Mouse (Mus musculus): Measurements from ENCODE around the gene Ephb4.

The Ephb4 gene

GRCm38 (mm10) chr5:137337190-137337589 lies 12.7 kb upstream of the Ephb4 start:
- DNase-seq = no peak

DNA sequence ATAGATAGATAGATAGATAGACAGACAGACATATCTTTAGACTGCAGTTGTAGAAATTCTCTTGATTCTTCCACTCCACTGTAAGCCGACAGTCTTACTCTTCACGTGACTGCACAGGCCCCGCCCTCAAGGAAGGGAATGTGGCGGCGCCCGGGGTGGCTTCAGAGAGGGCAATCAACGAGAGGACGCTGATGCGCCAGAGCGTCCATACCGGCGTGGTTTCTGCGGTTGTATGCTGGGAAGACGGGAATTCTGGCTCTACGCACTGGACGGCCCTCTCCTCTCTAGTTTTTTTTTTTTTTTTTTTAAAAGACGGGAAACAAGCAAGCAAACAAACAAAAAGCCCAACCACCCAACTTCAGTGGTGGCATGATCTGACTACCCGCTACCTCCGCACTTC lies 11.7 kb upstream of the Ephb4 start:
- DNase-seq = peak; percentile 89

DNA sequence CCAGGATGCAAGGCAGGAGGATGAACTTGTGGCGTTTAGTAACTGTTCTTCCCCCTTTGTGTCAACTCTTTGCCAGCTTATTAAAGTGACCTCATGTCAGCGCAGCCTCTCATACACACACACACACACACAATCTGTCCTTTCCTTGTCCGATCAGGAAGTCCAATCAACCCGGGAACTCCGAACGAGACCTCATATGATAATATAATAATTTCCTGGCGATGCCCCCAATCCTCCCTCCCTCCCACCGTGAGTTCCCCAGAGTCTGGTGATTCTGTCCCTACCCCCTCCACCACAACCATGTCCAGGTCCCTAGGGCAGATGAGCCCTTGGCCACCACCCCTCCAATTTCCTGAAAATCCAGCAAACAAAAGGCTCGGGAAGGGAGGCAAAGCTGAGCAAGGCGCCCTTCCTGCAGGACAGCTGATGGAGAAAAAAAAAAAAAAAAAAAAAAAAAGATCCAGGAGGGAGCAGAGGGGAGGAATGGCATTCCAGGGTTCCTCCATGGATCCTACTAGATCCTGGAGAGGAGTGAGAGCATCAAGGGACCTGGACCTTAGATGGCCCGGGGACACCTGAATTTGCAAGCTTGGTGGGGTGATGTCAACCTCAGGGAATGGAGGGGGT lies 11.1 kb upstream of the Ephb4 start:
- DNase-seq = no peak

GRCm38 (mm10) chr5:137339290-137339979 lies 10.5 kb upstream of the Ephb4 start:
- peak; percentile 30 for DNase-seq

DNA sequence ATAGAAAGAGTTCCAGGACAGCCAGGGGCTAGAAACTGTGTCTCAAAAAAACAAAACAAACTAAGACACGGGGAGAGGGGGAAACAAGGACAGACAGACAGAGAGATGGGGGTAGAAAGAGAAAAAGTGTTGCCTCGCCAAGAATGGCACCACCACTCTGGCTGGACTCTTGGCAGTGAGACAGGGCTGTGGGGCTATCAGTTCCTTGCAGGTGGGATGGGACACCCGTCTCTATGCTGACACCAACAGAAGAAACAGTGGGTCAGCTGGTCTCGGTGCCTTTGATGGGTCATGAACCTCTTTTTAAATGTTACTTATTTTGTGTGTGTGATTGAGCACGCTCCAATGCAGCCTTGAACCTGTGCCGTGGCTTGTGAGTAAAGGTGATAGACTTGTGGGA lies 9.7 kb upstream of the Ephb4 start:
- DNase-seq = no peak

DNA sequence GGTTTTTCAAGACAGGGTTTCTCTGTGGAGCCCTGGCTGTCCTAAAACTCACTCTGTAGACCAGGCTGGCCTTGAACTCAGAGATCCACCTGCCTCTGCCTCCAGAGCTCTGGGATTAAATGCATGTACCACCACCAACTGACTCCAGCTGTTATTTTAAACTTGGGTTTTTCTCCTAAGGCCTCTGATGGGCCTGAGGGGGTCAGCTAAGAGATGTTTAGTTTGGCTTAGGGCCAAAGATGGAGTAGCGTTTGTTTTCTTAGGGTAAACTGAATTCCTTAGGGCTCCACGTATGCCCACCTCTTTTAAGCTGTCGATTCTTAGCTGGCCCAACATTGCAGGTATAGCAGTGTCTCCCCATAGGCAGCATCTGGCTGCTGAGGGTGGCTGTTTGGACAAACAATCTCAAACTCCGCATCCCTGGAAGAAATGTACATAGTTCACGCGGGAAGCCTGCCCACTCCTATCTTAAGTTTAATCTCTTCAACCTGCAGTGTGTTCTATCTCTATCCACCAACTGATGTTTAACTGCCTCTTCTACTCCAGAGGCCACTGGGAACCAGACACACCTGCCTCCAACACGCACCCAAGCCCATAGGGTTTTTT lies 7.4 kb upstream of the Ephb4 start:
- DNase-seq = no peak

DNA sequence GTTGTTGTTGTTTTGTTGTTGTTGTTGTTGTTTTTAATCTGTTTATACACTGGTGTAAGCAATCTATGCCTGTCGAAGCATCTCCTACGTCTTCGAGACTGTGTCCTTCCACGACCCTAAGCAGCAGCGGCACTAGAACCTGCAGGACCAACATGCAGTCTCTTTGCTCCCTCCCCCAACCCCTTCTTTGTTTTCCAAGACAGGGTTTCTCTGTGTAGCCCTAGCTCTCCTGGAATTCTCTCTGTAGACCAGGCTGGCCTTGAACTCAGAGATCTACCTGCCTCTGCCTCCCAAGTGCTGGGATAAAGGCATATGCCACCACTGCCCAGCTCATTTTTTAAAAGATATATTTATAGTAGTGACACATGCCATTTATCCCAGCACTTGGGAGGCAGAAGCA lies 6.5 kb upstream of the Ephb4 start:
- DNase-seq = no peak

- no peak for DNase-seq
These were observed 6.0 kb upstream of the Ephb4 start for GRCm38 (mm10) chr5:137343869-137344268.

DNA sequence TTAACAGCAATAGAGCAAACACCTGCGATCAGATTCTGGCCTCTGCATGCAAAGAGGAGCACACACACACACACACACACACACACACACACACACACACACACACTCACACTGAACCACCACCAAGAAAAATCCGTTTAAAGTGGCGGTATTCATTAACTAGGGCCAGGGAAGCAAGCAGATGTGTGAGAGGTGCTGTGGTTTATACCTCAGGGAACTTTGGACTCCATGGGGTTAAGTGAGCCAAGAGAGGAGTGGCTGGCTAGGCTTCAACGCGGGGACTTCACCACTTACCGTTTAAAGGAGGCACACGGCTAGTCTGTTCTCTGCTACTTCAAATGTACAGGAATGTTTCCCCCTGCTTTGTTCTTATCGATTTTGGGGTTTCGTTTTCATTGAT lies 4.1 kb upstream of the Ephb4 start:
- no peak for DNase-seq

DNA sequence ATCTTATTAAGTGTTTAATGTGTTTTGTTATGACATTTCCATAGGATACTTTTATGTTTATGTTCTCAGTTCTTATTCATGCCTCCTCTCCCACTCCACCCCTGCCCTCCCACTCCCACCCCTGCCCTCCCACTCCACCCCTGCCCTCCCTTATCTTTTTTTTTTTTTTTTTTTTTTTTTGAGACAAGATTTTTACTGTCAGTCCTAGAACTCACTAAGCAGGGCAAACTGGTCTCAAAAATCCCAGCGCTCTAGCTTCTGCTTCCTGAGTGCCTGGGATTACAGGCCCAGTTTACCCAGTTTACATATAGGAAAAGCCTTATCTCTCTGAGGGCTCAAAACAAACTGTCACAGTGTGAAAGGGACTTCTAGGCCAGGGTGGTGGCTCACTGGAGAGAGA lies 3.5 kb upstream of the Ephb4 start:
- DNase-seq = no peak

GRCm38 (mm10) chr5:137346983-137347382 lies 2.9 kb upstream of the Ephb4 start:
- no peak for DNase-seq

DNA sequence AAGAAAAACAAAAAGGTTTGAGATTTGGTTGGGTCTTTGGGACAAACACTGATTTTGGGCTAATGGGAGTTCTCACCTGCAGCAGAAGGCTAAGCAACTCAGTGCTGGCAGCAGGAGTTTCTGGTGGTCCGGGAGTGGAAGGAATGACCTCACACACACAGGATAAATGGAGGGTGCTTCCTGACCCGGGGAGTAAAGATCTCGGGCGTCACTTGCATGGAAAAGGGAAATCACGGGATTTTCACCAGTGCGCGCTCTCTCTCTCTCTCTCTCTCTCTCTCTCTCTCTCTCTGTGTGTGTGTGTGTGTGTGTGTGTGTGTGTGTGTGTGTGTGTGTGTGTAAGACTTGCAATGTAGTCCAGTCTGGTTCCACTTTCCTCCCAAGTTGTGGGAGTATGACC lies 2.1 kb upstream of the Ephb4 start:
- no peak for DNase-seq

- DNase-seq = no peak
These were observed 1.2 kb upstream of the Ephb4 start for GRCm38 (mm10) chr5:137348482-137349383.

DNA sequence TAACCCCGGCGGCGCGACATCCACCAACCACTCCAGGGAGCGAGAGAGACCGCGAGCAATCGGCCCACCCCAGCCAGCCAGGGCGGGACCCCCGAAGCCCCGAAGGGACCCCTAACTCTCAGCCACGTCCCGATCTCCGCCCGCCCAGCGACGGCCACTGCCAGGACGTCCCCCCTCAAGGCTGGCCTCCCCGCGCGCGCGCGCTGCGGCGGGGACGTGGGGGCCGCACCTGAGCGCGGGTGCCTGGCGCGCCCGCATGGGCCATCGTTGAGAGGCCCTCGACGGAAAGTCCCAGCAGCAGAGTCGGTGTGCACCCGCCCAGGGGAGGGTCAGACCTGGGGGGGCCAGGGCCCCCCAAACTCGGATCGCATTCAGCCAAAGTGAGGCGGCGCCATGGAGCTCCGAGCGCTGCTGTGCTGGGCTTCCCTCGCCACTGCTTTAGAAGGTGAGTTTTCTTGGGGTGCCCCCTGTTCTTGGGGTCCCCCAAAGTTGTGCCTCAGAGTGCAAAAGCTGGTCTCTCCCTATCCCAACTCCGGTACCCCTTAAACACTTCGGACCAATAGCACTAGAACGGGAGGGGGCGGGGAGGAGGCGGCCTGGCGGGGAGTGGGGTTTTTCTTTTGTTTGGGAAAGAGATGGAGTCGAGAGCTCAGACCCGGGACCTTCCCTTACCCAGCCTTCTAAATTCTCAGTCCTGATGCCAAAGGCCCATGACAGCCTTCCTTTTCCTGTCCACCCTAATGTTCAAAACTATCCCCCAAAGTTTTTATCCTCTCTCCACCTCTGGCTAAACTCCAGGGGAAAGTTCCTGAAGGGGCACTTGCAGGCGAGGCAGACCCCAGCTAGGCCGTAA lies 522 bp downstream of the Ephb4 start:
- DNase-seq = no peak

DNA sequence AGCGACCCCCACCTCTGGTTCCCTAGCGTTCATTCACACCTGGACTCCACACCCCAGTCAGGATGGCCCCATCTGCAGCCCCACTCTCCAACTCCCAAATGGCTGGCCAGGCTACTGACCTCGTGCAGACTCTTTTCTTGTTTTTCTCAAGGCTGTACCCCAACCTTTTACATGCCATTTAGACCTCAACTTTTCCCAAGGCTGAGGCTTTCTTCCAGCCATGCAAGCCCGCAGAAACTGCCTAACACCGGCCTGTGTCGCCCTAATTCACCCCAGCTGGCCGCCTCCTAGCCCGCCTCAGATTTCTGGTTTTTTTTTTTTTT lies 1.1 kb downstream of the Ephb4 start:
- no peak for DNase-seq

GRCm38 (mm10) chr5:137351394-137351793 lies 1.5 kb downstream of the Ephb4 start:
- no peak for DNase-seq

DNA sequence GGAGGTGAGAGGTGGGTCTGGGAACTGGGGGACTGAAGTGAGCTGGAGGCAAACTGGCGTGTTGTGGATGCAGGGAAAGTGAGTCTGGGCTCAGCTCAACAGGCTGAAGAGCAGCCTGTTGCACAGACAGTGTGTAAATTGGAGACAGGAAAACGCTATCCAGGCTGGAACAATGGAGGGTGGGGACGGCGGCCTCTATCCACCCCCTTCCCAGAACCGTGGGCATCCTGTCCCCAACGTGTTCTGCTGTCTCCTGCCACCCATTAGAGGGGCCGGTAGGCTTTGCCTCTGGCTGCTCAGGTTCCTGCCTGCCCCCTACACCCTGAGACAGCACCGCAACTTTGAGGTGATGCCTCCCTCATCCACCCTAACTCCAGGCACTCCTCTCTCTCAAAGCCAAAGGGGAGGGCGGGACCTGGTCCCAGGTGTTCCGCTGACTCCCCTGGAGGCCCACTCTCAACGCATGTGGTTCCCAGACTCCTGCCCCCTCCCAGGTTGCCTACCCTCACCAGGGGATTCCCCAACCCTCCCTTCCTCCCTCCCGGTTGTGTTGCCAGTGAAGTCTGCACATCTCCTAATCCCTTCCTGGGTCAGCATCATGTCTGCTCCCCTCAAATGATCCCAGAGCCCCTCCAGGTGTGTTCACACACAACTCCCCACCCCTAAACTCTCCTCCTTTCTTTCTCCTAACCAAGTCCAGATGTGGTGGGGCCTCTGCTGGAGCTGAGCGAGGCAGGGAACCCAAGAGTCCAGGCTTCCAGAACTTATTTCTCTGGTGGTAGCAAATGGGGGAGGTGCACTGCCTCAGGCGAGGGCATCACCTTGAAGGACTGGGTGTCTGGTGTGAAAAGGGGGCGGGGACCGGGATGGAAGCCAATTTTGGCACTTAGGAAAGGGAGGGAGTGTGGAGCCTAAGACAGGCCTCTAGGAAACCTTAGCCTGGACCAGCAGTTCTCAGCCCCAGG lies 2.4 kb downstream of the Ephb4 start:
- DNase-seq = no peak

GRCm38 (mm10) chr5:137354091-137354490 lies 4.2 kb downstream of the Ephb4 start:
- DNase-seq = no peak

DNA sequence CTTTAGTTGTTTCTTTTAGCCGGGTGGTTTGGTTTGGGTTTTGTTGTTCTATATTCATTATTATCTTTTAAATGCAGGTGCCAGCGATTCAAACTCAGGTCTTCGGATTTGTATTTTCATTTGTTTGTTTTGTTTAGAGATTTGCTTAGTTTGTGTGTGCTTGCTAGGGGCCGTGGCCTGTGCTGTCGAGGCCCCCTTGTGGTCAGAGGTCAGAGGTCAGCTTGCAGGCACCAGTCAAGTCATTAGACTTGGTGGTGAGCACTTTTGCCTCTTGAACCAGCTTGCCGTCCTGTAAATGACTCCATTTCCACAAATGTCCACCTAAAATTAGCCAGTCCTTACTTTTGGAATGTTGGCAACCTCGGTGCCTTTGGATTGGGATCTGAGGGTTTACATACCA lies 8.5 kb downstream of the Ephb4 start:
- DNase-seq = no peak

- DNase-seq = no peak
These were observed 19.8 kb downstream of the Ephb4 start for GRCm38 (mm10) chr5:137369665-137370064.

GRCm38 (mm10) chr5:137373371-137373950 lies 23.6 kb downstream of the Ephb4 start:
- no peak for DNase-seq

Data from right cerebral cortex, postnatal 14 days (tissue).